Mouse (Mus musculus): ENCODE data around the gene Phactr3.
"Not testable (repeated sequence)": the region's sequence is repeated elsewhere in the genome, so short reads cannot be mapped to it uniquely, and the experiment has no call there.

Gene Phactr3

GRCm38 (mm10) chr2:178118801-178119560 lies at the start of gene Phactr3:
Gene Phactr3, plus strand, starts transcription at chr2:178118975.
- no peak for DNase-seq (ENCODE audit: low spot score)

GRCm38 (mm10) chr2:178078166-178078717 lies 40.5 kb upstream of the Phactr3 start, which contains the start of gene Zfp931:
Gene Zfp931, minus strand, starts transcription at chr2:178078476.
- DNase-seq (ENCODE audit: low spot score), result not testable (repeated sequence)

- DNase-seq (ENCODE audit: low spot score), result no peak
Observed at GRCm38 (mm10) chr2:178089586-178089985, 29.2 kb upstream of the Phactr3 start.

- DNase-seq (ENCODE audit: low spot score), result peak; percentile 10
Observed at GRCm38 (mm10) chr2:178098021-178098420, 20.8 kb upstream of the Phactr3 start.

GRCm38 (mm10) chr2:178101957-178102356 lies 16.8 kb upstream of the Phactr3 start:
- peak; percentile 18 for DNase-seq (ENCODE audit: low spot score)

GRCm38 (mm10) chr2:178117946-178118345 lies 829 bp upstream of the Phactr3 start:
- DNase-seq (ENCODE audit: low spot score), result peak; percentile 12

GRCm38 (mm10) chr2:178119561-178120355 lies 983 bp downstream of the Phactr3 start:
- no peak for DNase-seq (ENCODE audit: low spot score)

- no peak for DNase-seq (ENCODE audit: low spot score)
Observed at GRCm38 (mm10) chr2:178120356-178120645, 1.5 kb downstream of the Phactr3 start.

- DNase-seq (ENCODE audit: low spot score), result no peak
Observed at GRCm38 (mm10) chr2:178120651-178121374, 2.0 kb downstream of the Phactr3 start.

GRCm38 (mm10) chr2:178121375-178121688 lies 2.6 kb downstream of the Phactr3 start:
- no peak for DNase-seq (ENCODE audit: low spot score)

- DNase-seq (ENCODE audit: low spot score), result no peak
Observed at GRCm38 (mm10) chr2:178121946-178122665, 3.3 kb downstream of the Phactr3 start.

GRCm38 (mm10) chr2:178123466-178123865 lies 4.7 kb downstream of the Phactr3 start:
- DNase-seq (ENCODE audit: low spot score), result no peak

- no peak for DNase-seq (ENCODE audit: low spot score)
Observed at GRCm38 (mm10) chr2:178125427-178125826, 6.7 kb downstream of the Phactr3 start.

- no peak for DNase-seq (ENCODE audit: low spot score)
Observed at GRCm38 (mm10) chr2:178126041-178126820, 7.5 kb downstream of the Phactr3 start.

- no peak for DNase-seq (ENCODE audit: low spot score)
Observed at GRCm38 (mm10) chr2:178128594-178128993, 9.8 kb downstream of the Phactr3 start.

- DNase-seq (ENCODE audit: low spot score), result peak; percentile 0
Observed at GRCm38 (mm10) chr2:178129161-178129560, 10.4 kb downstream of the Phactr3 start.

- no peak for DNase-seq (ENCODE audit: low spot score)
Observed at GRCm38 (mm10) chr2:178129676-178130075, 10.9 kb downstream of the Phactr3 start.

- no peak for DNase-seq (ENCODE audit: low spot score)
Observed at GRCm38 (mm10) chr2:178130536-178130935, 11.8 kb downstream of the Phactr3 start.

GRCm38 (mm10) chr2:178131011-178131410 lies 12.2 kb downstream of the Phactr3 start:
- DNase-seq (ENCODE audit: low spot score), result no peak

- DNase-seq (ENCODE audit: low spot score), result no peak
Observed at GRCm38 (mm10) chr2:178131606-178132365, 13.0 kb downstream of the Phactr3 start.
